Mouse (Mus musculus): ENCODE results near the gene Gm29133. TPM values are rescaled to one million over a fixed set of nuclear protein-coding genes. Genes with fewer than 3 reads are reported as not detected.

Gm29133 gene
- polyA plus RNA-seq (2012; rRNA removed; ENCODE audit: low replicate concordance), result not detected in 2 replicates

DNA sequence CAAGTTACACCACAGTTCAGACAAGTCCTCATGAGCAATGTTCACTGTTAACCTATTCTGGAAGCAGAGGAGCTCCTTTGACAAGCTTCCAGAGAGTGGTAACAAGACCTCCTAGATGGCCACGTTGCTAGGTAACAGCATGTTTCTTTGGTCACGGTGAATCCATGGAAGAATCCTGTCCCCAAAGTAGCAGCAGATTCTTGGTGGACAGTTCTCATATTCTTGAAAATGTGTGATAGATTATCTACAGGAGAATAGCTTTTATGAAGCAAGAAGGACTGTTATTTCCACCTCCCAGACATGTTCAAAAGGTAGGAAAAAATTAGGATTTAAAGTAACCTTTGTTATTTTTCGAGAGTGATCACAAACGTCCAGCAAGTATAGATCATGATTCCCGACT, at the start of gene Gm29133:
TSS of gene Gm29133 (plus strand) at position 301 of the 400 bp plus-strand sequence.

Other genes with a start within 250 kb of the Gm29133 start
- gene Pdcd10, start 191.3 kb upstream of the Gm29133 start, polyA plus RNA-seq (2012; rRNA removed; ENCODE audit: low replicate concordance), result 1.2 and 7.1 TPM in 2 replicates
- gene Serpini1, start 190.7 kb upstream of the Gm29133 start, polyA plus RNA-seq (2012; rRNA removed; ENCODE audit: low replicate concordance), result 0.30 and 0.40 TPM in 2 replicates
- gene Golim4, start 208.8 kb downstream of the Gm29133 start, polyA plus RNA-seq (2012; rRNA removed; ENCODE audit: low replicate concordance), result 27.9 and 40.0 TPM in 2 replicates

Measured in mammary gland, adult 2 months (tissue).